Mouse (Mus musculus) spleen, adult 2 months (tissue): ENCODE measurements around the gene Dhx34.

Experiments
- CTCF ChIP-seq: fragments of 200-500 bp; IDR thresholded peaks from 2 replicates; pipeline ENCODE4 v1.5.1; 2011; ENCODE audit warnings: mild to moderate bottlenecking, inconsistent platforms; ENCODE audit not compliant: insufficient read depth, insufficient read length, insufficient replicate concordance; ENCODE audit errors: extremely low read depth
- POLR2A ChIP-seq: fragments of 200-500 bp; IDR thresholded peaks from 2 replicates; pipeline ENCODE4 v1.6.1; 2011; ENCODE audit warnings: low read depth, low read length, inconsistent platforms

GRCm38 (mm10) chr7:16196616-16197015, 25.2 kb downstream of the Dhx34 start:
- TF ChIP-seq POLR2A (no peak), CTCF (no peak)
